Mouse (Mus musculus) left cerebral cortex, adult 8-10 months (tissue): ENCODE measurements around the gene Smr2. TPM values are rescaled to one million over a fixed set of nuclear protein-coding genes. Genes with fewer than 3 reads are reported as not detected.
"Not testable (repeated sequence)": the region's sequence is repeated elsewhere in the genome, so short reads cannot be mapped to it uniquely, and the experiment has no call there.

Experiments used
- DNase-seq, 2 experiments: peaks; one replicate each; pipeline ENCODE4 v3.0.0; 2022; ENCODE audit warnings: low spot score in 2 of 2
- total RNA-seq, 4 experiments: library from RNA; stranded (reverse); gene quantifications; 2 replicates each; pipeline ENCODE4 v1.2.4; 2022

Smr2 gene
- total RNA-seq: not detected

DNA sequence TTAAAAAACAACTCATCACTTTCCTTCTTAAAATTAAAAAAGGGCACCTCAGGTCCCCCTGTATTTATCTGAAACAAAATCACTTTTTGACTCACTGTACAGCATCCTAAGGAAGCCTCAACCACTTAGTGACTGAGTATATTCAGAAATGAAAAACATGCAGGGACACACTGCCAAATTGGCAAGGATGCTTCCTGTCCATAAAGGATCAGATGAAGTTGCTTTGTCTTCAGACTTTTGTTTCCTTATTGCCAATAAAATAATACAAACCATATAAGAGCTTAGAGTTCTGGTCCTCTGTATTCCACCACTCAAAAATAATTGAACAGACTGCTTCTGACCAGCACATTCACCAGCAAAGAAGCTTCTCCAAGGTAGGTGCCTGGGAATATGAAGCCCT is at the start of gene Smr2:
TSS of gene Smr2 (plus strand) at position 301 of the 400 bp plus-strand sequence.
- DNase-seq: not testable (repeated sequence)

DNA sequence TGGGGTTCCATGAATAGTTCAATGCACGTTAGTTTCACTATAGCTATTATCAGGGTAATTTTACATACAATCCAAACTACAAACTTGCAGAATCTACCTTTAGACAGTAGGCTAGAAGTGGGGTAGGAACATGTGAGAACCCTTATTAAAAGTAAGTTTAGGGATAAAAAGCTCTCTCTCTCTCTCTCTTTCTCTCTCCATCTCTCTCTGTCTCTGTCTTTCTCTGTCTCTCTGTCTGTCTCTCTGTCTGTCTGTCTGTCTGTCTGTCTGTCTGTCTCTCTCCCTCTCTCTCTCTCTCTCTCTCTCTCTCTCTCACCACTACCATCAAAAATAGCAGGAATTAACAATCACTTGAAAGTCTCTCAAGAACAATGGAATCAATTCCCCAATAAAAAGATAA is 25.1 kb downstream of the Smr2 start, which contains the start of gene Gm11116:
TSS of gene Gm11116 (minus strand) at position 101 of the 400 bp plus-strand sequence.
- no peak for DNase-seq

DNA sequence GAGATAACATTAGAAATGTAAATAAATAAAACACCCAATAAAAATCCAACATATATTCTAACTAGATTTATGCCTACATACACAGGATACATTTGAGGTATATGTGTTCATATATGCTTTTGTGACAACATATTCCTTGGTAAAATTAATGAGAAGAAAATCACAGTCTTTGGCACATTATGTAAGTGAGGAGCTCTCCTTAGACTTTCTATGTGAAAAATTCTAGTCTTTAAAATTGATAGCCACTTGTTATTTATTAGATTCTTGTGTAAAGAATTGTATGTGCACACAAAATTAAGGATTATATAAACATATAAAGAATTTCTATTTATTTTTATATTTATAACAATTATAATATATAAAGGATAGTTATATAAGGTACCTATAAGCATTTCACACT is 67.6 kb downstream of the Smr2 start, which contains the start of gene Gm11115:
TSS of gene Gm11115 (minus strand) at position 101 of the 400 bp plus-strand sequence.
- DNase-seq: no peak

Other genes with a start within 250 kb of the Smr2 start
- gene Odam, start 201.5 kb upstream of the Smr2 start, total RNA-seq: not detected
- gene Csn3, start 161.0 kb upstream of the Smr2 start, total RNA-seq: not detected
- gene 2310003L06Rik, start 117.1 kb upstream of the Smr2 start, total RNA-seq: not detected
- not detected for gene Gm28434, start 117.0 kb upstream of the Smr2 start, total RNA-seq
- gene Cabs1, start 107.1 kb upstream of the Smr2 start, total RNA-seq: not detected
- not detected for gene Smr3a, start 84.0 kb upstream of the Smr2 start, total RNA-seq
- gene Gm11116, start 25.0 kb downstream of the Smr2 start, total RNA-seq: not detected
- gene Gm11115, start 67.5 kb downstream of the Smr2 start, total RNA-seq: not detected
- gene Gm7714, start 182.4 kb downstream of the Smr2 start, total RNA-seq: not detected
- gene Prol1, start 230.8 kb downstream of the Smr2 start, total RNA-seq: not detected